Mouse (Mus musculus) hematopoietic multipotent progenitor cell, adult 10-12 weeks (in vitro differentiated cells): ENCODE results near the gene Nedd1. TPM values are rescaled to one million over a fixed set of nuclear protein-coding genes. Genes with fewer than 3 reads are reported as not detected.

Source experiments
- polyA plus RNA-seq: library from polyadenylated mRNA; stranded (reverse); fragments of >175 nt; gene quantifications from 2 replicates; pipeline ENCODE4 v1.2.3, GENCODE M21; 2012; ENCODE audit warnings: low replicate concordance

Nedd1 gene
- 3.1 and 14.5 TPM in 2 replicates for polyA plus RNA-seq

GRCm38 (mm10) chr10:92721771-92722619, at the start of gene Nedd1:
Gene Nedd1, minus strand, starts transcription at chr10:92722420.

